Mouse (Mus musculus) midbrain, embryonic 14.5 days (tissue): ENCODE results near the gene Mcf2l. TPM values are rescaled to one million over a fixed set of nuclear protein-coding genes. Genes with fewer than 3 reads are reported as not detected.
A peak's percentile ranks its signal among the peaks of the same experiment; 100 is the strongest.

Experiments used
- ATAC-seq: fragments of 200-750 bp; cut with Nextera tagmentation; 2 replicates; pipeline ENCODE4 v1.8.0; 2017; ENCODE audit warnings: moderate number of reproducible peaks, moderate library complexity; ENCODE audit not compliant: low FRiP score, low TSS enrichment
- DNase-seq: peaks from one replicate; pipeline ENCODE4 v3.0.0-alpha.2; 2015
- H3K27ac ChIP-seq: fragments of 300-500 bp; sonication (generic); replicated peaks from 2 replicates; pipeline ENCODE4 v1.5.1; 2014; ENCODE audit warnings: mild to moderate bottlenecking, low read depth, low read length, moderate library complexity
- H3K27me3 ChIP-seq: fragments of 300-500 bp; sonication (generic); 2 replicates; pipeline ENCODE4 v1.6.1; 2014; ENCODE audit warnings: low read length, control low read depth, mixed read lengths; ENCODE audit not compliant: control insufficient read depth, insufficient read depth
- H3K36me3 ChIP-seq: fragments of 300-500 bp; sonication (generic); 2 replicates; pipeline ENCODE4 v1.6.1; 2014; ENCODE audit warnings: low read length, control low read depth; ENCODE audit not compliant: control insufficient read depth, insufficient read depth
- H3K4me1 ChIP-seq: fragments of 300-500 bp; sonication (generic); 2 replicates; pipeline ENCODE4 v1.6.1; 2014; ENCODE audit warnings: mild to moderate bottlenecking, antibody characterized with exemption, low read length, control low read depth; ENCODE audit not compliant: control insufficient read depth, insufficient read depth
- H3K4me2 ChIP-seq: fragments of 300-500 bp; sonication (generic); 2 replicates; pipeline ENCODE4 v1.6.1; 2014; ENCODE audit warnings: mild to moderate bottlenecking, low read length, moderate library complexity
- H3K4me3 ChIP-seq: fragments of 300-500 bp; sonication (generic); replicated peaks from 2 replicates; pipeline ENCODE4 v1.5.1; 2014; ENCODE audit warnings: low read depth, low read length
- H3K9ac ChIP-seq: fragments of 300-500 bp; sonication (generic); replicated peaks from 2 replicates; pipeline ENCODE4 v1.6.1; 2014; ENCODE audit warnings: mild to moderate bottlenecking, low read length, moderate library complexity
- H3K9me3 ChIP-seq: fragments of 300-500 bp; sonication (generic); 2 replicates; pipeline ENCODE4 v1.6.1; 2016; ENCODE audit warnings: low read length, control low read depth, mixed read lengths; ENCODE audit not compliant: control insufficient read depth
- WGBS: fragments of 180-500 bp; shearing (Covaris S2); extraction: QIAGEN DNeasy Blood & Tissue Kit; methylation state at CpG from one replicate; pipeline ENCODE4 v1.1.7; 2014; 5-methylcytosine and 5-hydroxymethylcytosine counted together
- polyA plus RNA-seq: library from polyadenylated mRNA; unstranded; fragments of >200 nt; fragmentation: Nextera tagmentation; extraction: Ambion mirVana; gene quantifications from 2 replicates; pipeline ENCODE4 v1.2.1, GENCODE M21; 2014

Gene Mcf2l
- polyA plus RNA-seq, 1 experiment from 2014 or later: 174 TPM

GRCm38 (mm10) chr8:12995481-12995880 lies 121.9 kb downstream of the Mcf2l start:
- no peak for ATAC-seq
- H3K4me1 ChIP-seq: no peaks in the 10 kb centered on the region
- no peaks in the 10 kb centered on the region for H3K9me3 ChIP-seq
- no peaks in the 10 kb centered on the region for H3K27me3 ChIP-seq
- H3K9ac ChIP-seq: no peak overlapping the region
- no peak overlapping the region for H3K27ac ChIP-seq
- WGBS: 71% methylated on average over 5 of the region's 5 CpGs
- peak; percentile 40 for DNase-seq
- peaks cover 96% of the 10 kb centered on the region for H3K36me3 ChIP-seq
- no peak overlapping the region for H3K4me2 ChIP-seq
- H3K4me3 ChIP-seq: no peak overlapping the region

- Histone ChIP-seq H3K27ac (no peak overlapping the region), H3K4me1 (no peaks in the 10 kb centered on the region), H3K9me3 (no peaks in the 10 kb centered on the region), H3K27me3 (no peaks in the 10 kb centered on the region), H3K4me2 (no peak overlapping the region), H3K36me3 (peaks cover 98% of the 10 kb centered on the region), H3K4me3 (no peak overlapping the region), H3K9ac (no peak overlapping the region)
- DNase-seq: no peak
- WGBS: 78% methylated on average over 8 of the region's 8 CpGs
- ATAC-seq: no peak
Measured at GRCm38 (mm10) chr8:12996831-12997275, 123.2 kb downstream of the Mcf2l start.

DNA sequence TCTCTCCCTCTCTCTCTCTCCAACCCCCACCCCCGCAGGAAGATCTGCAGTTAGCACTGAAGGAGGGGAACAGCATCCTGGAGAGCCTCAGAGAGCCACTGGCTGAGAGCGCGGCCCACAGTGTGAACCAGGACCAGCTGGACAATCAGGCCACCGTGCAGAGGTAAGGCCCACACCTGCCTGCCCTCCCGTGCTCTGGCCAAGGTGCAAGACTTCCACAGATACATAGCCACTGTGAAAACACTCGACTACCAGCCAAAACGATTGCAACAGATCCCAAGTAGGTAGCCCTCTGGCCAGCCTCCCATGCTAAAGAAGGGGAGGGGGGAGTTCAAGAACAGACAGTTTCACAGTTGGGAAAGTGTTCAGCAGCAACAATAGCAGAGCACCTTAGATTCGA lies 124.7 kb downstream of the Mcf2l start:
- 90% methylated on average over 8 of the region's 8 CpGs for WGBS
- Histone ChIP-seq H3K27me3 (no peaks in the 10 kb centered on the region), H3K9ac (no peak overlapping the region), H3K4me1 (no peaks in the 10 kb centered on the region), H3K9me3 (no peaks in the 10 kb centered on the region), H3K4me3 (no peak overlapping the region), H3K27ac (no peak overlapping the region), H3K4me2 (no peak overlapping the region), H3K36me3 (peaks cover 99% of the 10 kb centered on the region)
- DNase-seq (no peak), ATAC-seq (no peak)

GRCm38 (mm10) chr8:12999793-13000192 lies 126.2 kb downstream of the Mcf2l start:
- DNase-seq (no peak), ATAC-seq (no peak)
- Histone ChIP-seq H3K36me3 (peaks cover 99% of the 10 kb centered on the region), H3K27me3 (no peaks in the 10 kb centered on the region), H3K4me1 (no peaks in the 10 kb centered on the region), H3K27ac (no peak overlapping the region), H3K9me3 (no peaks in the 10 kb centered on the region), H3K4me2 (no peak overlapping the region), H3K9ac (no peak overlapping the region), H3K4me3 (no peak overlapping the region)
- WGBS: 82% methylated on average over 9 of the region's 9 CpGs

GRCm38 (mm10) chr8:13007458-13007857 lies 133.9 kb downstream of the Mcf2l start:
- peaks cover 100% of the 10 kb centered on the region for H3K36me3 ChIP-seq
- H3K4me1 ChIP-seq: no peaks in the 10 kb centered on the region
- no peaks in the 10 kb centered on the region for H3K9me3 ChIP-seq
- WGBS: 91% methylated on average over 4 of the region's 4 CpGs
- no peak overlapping the region for H3K4me2 ChIP-seq
- no peak for ATAC-seq
- no peak overlapping the region for H3K4me3 ChIP-seq
- H3K27me3 ChIP-seq: no peaks in the 10 kb centered on the region
- DNase-seq: no peak
- H3K9ac ChIP-seq: no peak overlapping the region
- no peak overlapping the region for H3K27ac ChIP-seq

DNA sequence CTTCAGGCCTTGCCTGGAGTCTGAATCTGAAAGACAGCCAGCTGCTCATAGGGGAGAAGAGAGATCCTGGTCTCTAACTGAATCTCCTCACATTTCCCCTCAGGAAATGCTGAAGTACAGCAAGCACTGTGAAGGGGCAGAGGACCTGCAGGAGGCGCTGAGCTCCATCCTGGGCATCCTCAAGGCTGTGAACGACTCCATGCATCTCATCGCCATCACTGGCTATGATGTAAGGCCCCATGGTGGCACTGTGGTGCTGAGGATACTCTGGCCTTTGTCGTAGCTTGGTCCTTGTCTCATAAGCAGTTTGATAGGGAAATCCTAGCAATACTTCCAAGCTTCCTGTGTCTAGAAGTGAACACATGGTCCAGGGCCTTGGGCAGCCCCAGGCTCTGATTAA lies 136.7 kb downstream of the Mcf2l start:
- Histone ChIP-seq H3K9me3 (no peaks in the 10 kb centered on the region), H3K9ac (no peak overlapping the region), H3K36me3 (peaks cover 100% of the 10 kb centered on the region), H3K27ac (no peak overlapping the region), H3K4me3 (no peak overlapping the region), H3K4me1 (no peaks in the 10 kb centered on the region), H3K4me2 (no peak overlapping the region), H3K27me3 (no peaks in the 10 kb centered on the region)
- no peak for DNase-seq
- WGBS: 71% methylated on average over 4 of the region's 4 CpGs
- no peak for ATAC-seq

DNA sequence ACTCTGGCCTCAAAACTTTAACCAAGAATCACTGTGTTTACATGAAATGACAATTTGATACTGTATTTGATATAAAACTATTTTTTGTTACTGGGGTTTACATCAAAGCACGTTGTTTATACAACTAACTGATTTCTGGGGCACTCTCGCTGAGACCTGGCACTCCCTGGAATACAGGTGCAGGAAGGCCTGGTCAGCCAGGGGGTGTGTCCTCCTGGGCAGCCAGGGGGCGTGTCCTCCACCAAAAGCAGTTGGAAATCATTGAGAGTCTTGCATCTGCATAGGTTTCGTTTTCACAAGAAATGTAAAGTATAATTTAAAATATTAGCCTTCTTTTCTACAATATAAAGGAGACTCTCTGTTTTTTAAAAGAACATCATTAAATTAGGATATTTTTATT lies 146.0 kb downstream of the Mcf2l start:
- Histone ChIP-seq H3K9ac (no peak overlapping the region), H3K4me1 (no peaks in the 10 kb centered on the region), H3K4me3 (no peak overlapping the region), H3K4me2 (no peak overlapping the region), H3K36me3 (peaks cover 70% of the 10 kb centered on the region), H3K27me3 (no peaks in the 10 kb centered on the region), H3K27ac (no peak overlapping the region), H3K9me3 (no peaks in the 10 kb centered on the region)
- 69% methylated on average over 4 of the region's 4 CpGs for WGBS
- ATAC-seq (no peak), DNase-seq (no peak)

DNA sequence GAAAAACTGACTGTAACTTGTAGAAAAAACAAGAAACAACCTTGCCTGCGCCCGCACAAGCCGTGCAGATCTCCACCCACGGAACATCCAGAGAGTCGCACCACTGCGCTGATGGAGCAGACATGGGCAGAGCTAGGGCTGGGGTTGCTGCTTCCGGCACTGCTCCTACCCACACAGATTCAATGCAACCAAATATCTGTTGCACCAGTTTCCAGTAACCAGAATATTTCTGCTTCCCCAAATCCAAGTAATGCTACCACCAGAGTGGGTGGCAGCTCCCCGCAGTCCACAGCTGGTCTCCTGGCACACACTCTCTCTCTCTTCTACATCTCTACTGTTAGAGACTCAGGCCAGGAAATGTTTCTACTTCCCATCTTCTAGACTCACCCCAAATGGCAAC lies 148.2 kb downstream of the Mcf2l start:
- no peak for DNase-seq
- Histone ChIP-seq H3K4me2 (no peak overlapping the region), H3K9ac (no peak overlapping the region), H3K4me1 (no peaks in the 10 kb centered on the region), H3K27me3 (no peaks in the 10 kb centered on the region), H3K27ac (no peak overlapping the region), H3K4me3 (no peak overlapping the region), H3K9me3 (no peaks in the 10 kb centered on the region), H3K36me3 (peaks cover 47% of the 10 kb centered on the region)
- no peak for ATAC-seq
- WGBS: 95% methylated on average over 8 of the region's 8 CpGs

GRCm38 (mm10) chr8:13025487-13026224 lies 152.1 kb downstream of the Mcf2l start, which contains the start of gene F7:
Gene F7, plus strand, starts transcription at chr8:13026034.
- no peak within 1 kb of the TSS for H3K27ac ChIP-seq

More at GRCm38 (mm10) chr8:13025487-13026224, 152.1 kb downstream of the Mcf2l start, which contains the start of gene F7:
- Histone ChIP-seq H3K4me2 (no peak within 1 kb of the TSS), H3K4me3 (no peak within 1 kb of the TSS), H3K9me3 (no peaks in the 10 kb centered on the region), H3K36me3 (peaks cover 10% of the 10 kb centered on the region), H3K4me1 (no peaks in the 10 kb centered on the region), H3K9ac (no peak within 1 kb of the TSS), H3K27me3 (no peaks in the 10 kb centered on the region)
- no peak for ATAC-seq
- WGBS: 68% methylated on average over 10 of the region's 10 CpGs
- no peak for DNase-seq
